Mouse (Mus musculus) layer of hippocampus, adult 18-20 months (tissue): ENCODE results near the gene Ptk6. TPM values are rescaled to one million over a fixed set of nuclear protein-coding genes. Genes with fewer than 3 reads are reported as not detected.
"Not testable (repeated sequence)": the region's sequence is repeated elsewhere in the genome, so short reads cannot be mapped to it uniquely, and the experiment has no call there.

Experiments used
- DNase-seq, 2 experiments: peaks; one replicate each; pipeline ENCODE4 v3.0.0; 2022; ENCODE audit warnings: low spot score in 2 of 2
- total RNA-seq, 2 experiments: library from RNA; stranded (reverse); gene quantifications; 2 replicates each; pipeline ENCODE4 v1.2.3; 2021

Gene Ptk6
- total RNA-seq, 2 experiments from 2014 or later = not detected

DNA sequence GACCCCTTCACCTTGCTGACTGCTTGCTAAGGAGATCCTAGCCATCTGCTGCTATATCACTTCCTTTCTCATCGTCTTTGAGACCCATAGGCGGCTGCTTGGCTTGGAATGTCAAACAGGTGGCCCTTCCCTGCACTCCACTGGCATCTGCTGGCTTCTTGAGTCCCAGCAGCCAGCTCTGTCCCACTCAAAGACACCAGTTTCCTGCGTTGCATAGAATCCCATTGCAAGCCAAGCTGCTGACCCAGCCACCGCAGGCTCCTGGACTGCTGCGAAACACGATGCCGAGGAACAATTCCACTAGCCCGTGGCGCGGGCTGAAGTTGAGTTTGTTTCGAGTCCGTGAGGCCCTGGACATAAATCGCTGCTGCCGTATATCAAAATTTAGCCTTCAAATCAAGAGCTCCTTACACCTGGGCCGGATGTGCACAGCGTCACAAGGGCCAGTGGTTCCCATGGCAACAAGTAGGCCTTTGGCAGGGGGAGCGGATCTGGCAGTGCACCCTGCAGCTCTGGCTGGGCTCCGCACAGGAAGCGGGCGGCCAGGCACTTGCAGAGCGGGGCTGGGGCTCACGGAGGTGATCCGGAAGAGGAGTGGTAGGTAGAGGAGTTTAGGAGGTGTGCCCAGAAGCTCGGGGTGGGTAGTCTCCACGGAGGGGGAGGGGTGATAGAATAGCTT, 17.1 kb upstream of the Ptk6 start, which contains the start of gene Fndc11:
Gene Fndc11 (plus strand): TSS at position 476 of the 679 bp plus-strand sequence.
- peak; percentile 32 to 62 for DNase-seq

- DNase-seq = no peak
These were observed 16.4 kb upstream of the Ptk6 start for GRCm38 (mm10) chr2:181218881-181219485.

DNA sequence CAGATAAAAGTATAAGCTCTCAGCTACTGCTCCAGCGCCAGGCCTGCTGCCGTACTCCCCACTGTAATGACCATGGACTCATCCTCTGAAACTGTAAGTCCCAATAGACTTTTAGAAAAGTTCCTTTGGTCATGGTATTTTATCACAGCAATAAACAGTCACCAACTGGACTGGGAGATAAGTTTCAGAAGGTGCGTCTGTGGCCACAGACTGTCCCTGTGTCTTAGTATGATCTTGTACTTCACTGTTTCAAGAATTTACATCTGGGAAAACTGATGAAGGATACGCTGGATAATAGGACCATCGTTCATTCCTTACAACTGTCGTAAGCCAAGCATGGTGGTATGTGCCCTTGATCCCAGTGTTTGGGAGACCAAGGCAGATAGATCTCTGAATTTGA, 13.4 kb upstream of the Ptk6 start:
- no peak for DNase-seq

DNA sequence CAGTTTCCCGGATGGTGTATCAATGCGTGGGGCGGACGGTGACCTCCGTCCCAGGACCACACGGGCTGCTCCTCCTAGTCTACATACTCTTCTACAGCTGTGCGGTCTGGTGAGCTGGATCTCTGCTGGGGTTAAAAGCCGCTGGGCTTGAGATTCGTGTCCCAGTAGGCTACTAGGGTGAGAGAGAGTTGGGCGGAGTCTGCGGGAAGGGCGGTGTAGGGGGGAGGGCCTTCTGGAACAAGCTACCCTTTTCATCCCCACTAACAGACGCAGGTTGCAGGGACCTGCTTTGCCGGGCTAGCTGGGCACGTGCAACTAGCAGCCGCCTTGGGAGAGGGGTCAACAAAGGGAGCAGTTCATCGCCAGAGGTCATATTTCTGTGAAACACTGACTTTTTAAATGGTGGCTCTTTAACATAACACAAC, 10.4 kb upstream of the Ptk6 start, which contains the start of gene Srms:
Gene Srms (minus strand): TSS at position 165 of the 425 bp plus-strand sequence.
- no peak for DNase-seq

DNA sequence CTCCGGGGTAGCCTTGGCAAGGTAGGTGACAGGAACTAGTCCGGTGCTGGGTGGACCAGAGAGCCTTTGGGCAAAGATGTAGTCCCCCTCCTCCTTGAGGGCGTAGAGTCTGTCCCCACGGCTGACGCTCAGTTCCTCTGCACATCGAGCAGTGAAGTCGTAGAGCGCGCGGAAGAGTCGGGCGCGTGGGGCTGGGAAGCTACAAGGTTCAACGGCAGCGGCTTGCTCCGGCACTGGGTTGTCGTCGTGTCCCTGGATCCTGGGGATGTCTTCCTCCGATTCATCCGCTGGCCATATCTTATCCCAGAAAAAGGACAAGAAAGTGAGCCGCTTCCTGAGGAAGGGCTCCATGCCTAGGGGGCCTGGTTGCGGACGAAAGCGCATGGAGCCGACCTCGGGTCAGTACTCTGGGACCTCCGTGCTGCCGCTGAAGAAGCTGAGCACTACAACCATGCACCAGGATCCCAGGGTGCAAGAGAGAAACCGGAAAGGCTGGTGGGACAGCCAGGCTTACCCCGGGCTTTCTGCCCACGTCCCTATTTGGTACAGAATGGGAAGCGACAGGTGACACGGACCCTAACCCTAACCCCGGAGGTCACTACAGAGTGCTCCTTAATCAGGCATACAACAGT, 9.9 kb upstream of the Ptk6 start:
- DNase-seq = no peak

DNA sequence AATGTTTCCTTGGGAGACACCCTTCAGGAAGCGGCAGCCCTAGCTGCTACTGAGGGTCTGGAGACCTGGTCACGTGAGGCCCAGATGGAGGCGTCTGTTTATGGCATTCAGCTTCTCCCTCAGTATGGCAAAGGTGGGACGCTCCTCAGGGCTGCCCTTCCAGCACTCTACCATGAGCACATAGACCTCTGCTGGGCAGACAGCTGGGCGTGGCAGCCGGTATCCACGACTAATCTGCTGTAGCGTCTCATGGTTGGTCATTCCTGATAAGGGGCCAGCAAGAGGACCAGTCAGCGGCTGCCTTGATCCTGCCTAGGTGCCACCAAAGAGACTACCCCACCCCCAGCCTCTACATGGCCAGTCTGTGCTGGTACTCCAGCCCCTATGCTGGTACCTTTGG, 3.5 kb upstream of the Ptk6 start:
- DNase-seq = no peak

- no peak for DNase-seq
These were observed 3.1 kb upstream of the Ptk6 start for GRCm38 (mm10) chr2:181205678-181206077.

GRCm38 (mm10) chr2:181202886-181203285, 297 bp upstream of the Ptk6 start:
- no peak for DNase-seq

DNA sequence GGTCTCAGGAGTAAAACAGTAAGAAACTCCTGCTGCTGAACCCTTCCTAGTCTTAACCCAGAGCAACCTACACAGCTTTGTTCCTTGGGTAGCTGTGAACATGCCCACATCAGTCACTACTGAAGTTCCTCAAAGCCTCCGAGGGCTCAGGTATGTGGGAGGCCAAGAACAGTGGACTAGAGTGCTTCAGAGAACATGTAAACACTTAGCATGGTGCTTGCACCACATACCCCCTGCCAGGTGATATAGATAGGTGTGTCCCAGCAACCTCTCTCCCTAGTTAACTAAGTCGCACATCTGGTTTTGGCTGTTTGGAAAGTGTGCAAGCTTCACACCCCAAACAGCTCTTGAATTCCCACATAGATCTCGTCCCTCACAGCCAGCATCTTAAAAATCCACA, 983 bp downstream of the Ptk6 start:
- no peak for DNase-seq

DNA sequence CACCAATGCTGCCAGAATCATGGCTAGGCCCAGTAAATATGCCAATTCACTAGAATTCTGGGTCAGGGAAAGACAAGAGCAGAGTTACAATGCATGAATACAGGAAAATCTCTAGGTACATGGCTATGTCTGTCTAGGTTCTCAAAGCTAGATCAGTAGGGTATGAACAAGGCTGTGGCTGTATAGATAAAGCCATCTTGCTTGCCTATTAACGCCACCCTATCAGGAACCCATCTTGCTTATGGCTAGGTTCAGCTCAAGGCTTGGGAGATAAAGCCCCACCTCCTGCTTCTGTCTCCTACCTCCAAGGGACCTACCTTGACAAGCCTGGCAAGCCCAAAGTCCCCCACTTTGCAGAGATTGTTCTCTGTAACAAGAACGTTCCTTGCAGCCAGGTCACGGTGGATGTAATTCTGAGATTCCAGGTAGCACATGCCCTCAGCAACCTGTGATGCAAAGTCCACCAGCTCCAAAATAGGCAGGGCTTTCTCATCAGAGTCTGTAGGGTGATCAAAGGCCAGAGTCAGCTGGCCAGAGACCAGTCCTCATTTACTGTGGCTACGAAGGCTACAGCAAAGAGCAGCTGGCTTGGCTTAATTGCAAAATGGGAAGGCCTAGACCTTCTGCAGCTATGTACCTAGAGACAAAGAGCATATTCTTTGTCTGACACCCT, 5.8 kb downstream of the Ptk6 start:
- DNase-seq = no peak

DNA sequence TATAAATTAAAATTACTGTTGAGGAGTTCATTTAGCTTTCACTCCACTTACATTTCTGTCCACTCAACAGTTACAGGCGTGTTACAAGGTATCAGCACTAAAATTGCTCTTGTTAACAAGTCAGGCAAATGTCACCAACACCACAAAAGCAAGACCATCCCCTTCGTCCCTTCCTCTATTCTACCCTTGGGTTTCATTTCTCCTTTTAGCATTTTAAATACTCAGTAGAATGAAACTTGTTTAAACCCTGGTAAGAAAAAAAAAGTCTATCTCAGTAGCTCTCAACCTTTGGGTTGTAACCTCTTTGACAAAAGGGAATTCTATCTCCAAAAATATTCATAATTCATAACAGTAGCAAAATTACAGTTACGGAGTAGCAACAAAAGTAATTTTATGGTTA, 9.5 kb downstream of the Ptk6 start:
- no peak for DNase-seq

- no peak for DNase-seq
These were observed 10.7 kb downstream of the Ptk6 start for GRCm38 (mm10) chr2:181191936-181192335.

DNA sequence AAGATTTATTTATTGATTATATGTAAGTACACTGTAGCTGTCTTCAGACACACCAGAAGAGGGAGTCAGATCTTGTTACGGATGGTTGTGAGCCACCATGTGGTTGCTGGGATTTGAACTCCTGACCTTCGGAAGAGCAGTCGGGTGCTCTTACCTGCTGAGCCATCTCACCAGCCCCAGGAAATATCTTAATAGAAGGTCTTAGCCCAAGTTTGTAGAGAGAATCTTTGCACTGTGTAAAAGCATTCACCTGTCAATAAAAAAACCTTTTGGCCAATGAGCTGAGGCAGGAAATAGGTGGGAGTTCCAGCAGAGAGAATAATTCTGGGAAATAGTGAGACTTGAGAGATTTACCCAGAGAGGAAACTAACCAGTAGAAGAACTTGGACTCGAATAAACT, 11.2 kb downstream of the Ptk6 start:
- DNase-seq = not testable (repeated sequence)

GRCm38 (mm10) chr2:181189321-181189720, 13.3 kb downstream of the Ptk6 start:
- no peak for DNase-seq

- DNase-seq = no peak
These were observed 13.9 kb downstream of the Ptk6 start for GRCm38 (mm10) chr2:181188681-181189080.

DNA sequence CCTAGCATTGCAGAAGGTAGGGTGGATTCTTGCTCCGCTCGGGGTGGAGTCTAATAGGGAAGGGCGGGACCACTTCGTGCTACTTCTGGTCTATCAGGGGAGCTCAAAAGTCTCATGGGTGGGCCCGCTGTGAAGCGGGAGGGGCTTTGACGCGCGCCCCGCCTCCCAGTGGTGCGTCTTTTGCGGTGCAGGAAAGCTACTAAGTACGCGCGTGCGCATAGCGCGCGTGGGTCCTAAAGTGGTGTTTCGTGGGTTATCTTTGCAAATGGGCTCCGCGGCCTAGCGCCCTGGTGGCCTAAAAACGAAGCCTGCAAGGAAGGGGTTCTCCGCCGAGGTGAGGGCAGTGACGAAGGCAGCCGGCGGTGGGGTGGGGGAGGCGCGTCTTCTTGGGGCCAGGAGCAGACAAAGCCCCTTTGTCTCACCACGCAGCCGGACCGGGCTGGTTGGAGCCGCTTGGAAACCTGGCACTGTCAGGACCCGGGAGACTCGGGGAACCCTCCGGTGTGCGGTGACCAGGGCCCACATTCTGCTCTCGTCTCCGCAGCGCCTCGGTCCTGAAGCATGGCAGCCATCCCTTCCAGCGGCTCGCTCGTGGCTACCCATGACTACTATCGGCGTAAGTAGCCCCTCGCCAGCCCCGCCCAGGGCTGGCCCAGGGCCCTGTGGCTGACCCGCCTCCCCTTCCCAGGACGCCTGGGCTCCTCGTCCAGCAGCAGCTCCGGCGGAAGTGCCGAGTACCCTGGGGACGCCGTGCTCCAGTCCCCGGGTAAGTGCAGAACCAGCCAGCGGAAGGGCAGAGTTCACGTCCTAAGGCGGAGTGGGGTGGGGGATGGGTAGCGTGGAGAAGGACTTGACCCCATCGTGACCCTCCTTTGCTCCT, 15.2 kb downstream of the Ptk6 start, which contains the start of gene Ppdpf:
Gene Ppdpf (plus strand): TSS at position 127 of the 880 bp plus-strand sequence.
- DNase-seq = peak; percentile 94 to 96

GRCm38 (mm10) chr2:181186635-181187034, 16.0 kb downstream of the Ptk6 start:
- DNase-seq = peak; percentile 87 to 95

DNA sequence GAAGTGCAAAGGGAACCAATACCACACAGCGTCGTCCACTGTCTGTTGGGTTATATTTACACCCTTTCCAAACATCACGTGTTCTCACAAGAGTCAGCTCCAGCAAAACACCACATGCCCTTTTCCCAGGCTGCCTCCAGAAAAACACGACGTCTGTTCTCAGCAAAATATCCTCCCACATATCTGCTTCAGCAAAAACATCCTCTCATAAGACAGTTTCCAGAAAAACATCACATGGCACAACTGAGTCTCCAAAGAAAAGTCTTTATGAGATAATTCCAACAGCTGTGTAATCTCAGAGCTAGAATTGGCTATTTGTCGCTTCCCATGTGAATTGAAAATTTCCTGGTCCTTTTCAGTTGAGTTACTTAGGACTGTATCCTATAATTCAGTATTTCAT, 21.7 kb downstream of the Ptk6 start:
- peak in 1 of 2 experiments; percentile 60 for DNase-seq

GRCm38 (mm10) chr2:181178471-181178870, 24.1 kb downstream of the Ptk6 start:
- DNase-seq = no peak

DNA sequence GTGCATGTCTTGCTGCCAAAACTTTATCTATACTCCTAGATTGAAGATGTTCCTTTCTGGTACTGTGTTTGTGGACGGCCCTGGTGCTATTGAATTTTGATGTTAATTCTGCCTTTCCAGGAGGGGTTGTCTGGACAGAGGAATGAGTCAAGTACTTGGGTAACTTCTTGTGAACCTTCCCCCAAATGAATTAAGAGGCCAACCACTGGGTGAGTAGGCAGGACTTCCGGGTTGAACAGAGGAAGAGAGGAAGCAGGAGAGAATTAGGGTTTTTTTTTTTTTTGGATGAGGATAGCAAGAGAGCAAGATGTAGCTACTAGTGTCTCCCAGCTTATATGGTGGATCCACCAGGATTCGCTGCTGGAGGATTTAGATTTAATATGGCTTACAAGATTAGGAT, 24.6 kb downstream of the Ptk6 start:
- no peak for DNase-seq

GRCm38 (mm10) chr2:181174646-181175045, 27.9 kb downstream of the Ptk6 start:
- DNase-seq = no peak
